Mouse (Mus musculus): ENCODE measurements around the gene Slc39a11.

DNA sequence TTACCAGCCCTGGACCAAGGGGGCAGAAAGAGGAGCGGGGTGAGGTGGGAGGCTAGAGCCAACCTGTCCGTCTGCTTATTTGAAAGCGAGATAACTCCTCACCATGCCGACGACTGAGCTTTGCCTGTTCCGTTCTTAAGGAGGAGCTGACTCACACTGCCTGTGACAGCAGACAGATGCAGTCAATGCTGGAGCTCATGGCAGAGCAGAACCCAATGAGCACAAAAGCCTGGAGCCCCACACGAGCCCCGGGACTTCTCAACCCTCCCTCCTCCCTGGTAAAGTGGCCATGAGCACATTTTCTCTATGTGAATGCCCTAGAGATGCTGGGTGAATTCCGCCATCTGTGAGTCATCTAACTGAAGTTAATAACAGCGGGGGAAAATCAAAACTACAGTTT, 198.6 kb downstream of the Slc39a11 start:
- TF ChIP-seq CTCF (IDR thresholded peaks at IDR 0.05; ENCODE audit: low read depth): no peak
- TF ChIP-seq EP300 (IDR thresholded peaks at IDR 0.05; ENCODE audit: low read depth): no peak
